In genomic region chr19:25574981-25575814, GRCm38 (mm10) we compare ENCODE assay signal across 11 mouse cellular contexts. TPM values are rescaled to one million over a fixed set of nuclear protein-coding genes. Genes with fewer than 3 reads are reported as not detected.
DNase-seq lines count a peak whose midpoint lies in the region; ATAC-seq lines count a peak whose summit lies in the region.
"Had no signal": no experiment of that assay in that cellular context is flagged by ENCODE, and none has a peak within 500 bp of the region (broad histone marks: within the 10 kb centered on the region; RNA-seq: fewer than 3 reads in every experiment).

No protein-coding gene starts in this region.

- intact Hi-C loops in heart, postnatal 25 days (cut with DNase I) = no loop called here
- intact Hi-C loops in left cerebral cortex, postnatal 10 days (cut with DNase I) = no loop called here

- no peaks in the 10 kb centered on the region for H3K36me3 ChIP-seq in heart, embryonic 16.5 days (ENCODE audit: control insufficient read depth, insufficient read depth)
- no peaks in the 10 kb centered on the region for H3K36me3 ChIP-seq in hindbrain, embryonic 13.5 days
- no peaks in the 10 kb centered on the region for H3K36me3 ChIP-seq in midbrain, embryonic 16.5 days (ENCODE audit: control insufficient read depth, insufficient read depth, low read length)
- H3K36me3 ChIP-seq: embryonic facial prominence, embryonic 15.5 days had no signal

- no peak overlapping the region for H3K27ac ChIP-seq in heart, embryonic 16.5 days (ENCODE audit: low read length)
- no peak overlapping the region for H3K27ac ChIP-seq in hindbrain, embryonic 13.5 days
- H3K27ac ChIP-seq in midbrain, embryonic 16.5 days (ENCODE audit: low read length) = no peak overlapping the region
- H3K27ac ChIP-seq: embryonic facial prominence, embryonic 15.5 days; macrophage had no signal

- peaks cover 3% of the 10 kb centered on the region for H3K27me3 ChIP-seq in heart, embryonic 16.5 days (ENCODE audit: control insufficient read depth, insufficient read depth, low read length)
- peaks cover 78% of the 10 kb centered on the region for H3K27me3 ChIP-seq in hindbrain, embryonic 13.5 days
- no peaks in the 10 kb centered on the region; the same call in 1 of the 2 replicates for H3K27me3 ChIP-seq in midbrain, embryonic 16.5 days (ENCODE audit: control insufficient read depth, insufficient read depth, low read depth, low read length)

- peak overlapping the region; percentile 76 for H3K4me2 ChIP-seq in heart, embryonic 16.5 days (ENCODE audit: low read depth, low read length)
- H3K4me2 ChIP-seq in hindbrain, embryonic 13.5 days = peak overlapping the region; percentile 33
- peak overlapping the region; percentile 32 for H3K4me2 ChIP-seq in midbrain, embryonic 16.5 days (ENCODE audit: low read length)
- H3K4me2 ChIP-seq: embryonic facial prominence, embryonic 15.5 days had no signal

- 3% methylated on average over 17 of the region's 17 CpGs for WGBS in heart, embryonic 16.5 days
- 10% methylated on average over 17 of the region's 17 CpGs for WGBS in hindbrain, embryonic 13.5 days
- WGBS in midbrain, embryonic 16.5 days = 19% methylated on average over 17 of the region's 17 CpGs

- no peak for DNase-seq in heart, postnatal 25 days (ENCODE audit: low spot score)
- DNase-seq in embryo, embryonic 10.5 days (ENCODE audit: low spot score) = peak; percentile 50
- no peak for DNase-seq in left cerebral cortex, postnatal 10 days (ENCODE audit: extremely low spot score in 1 of 2, low spot score in 2 of 2)
- DNase-seq in layer of hippocampus, postnatal 36 days = no peak
- DNase-seq in spleen, postnatal 14 days (ENCODE audit: low spot score in 2 of 2) = no peak

- H3K9me3 ChIP-seq in heart, embryonic 16.5 days (replicated peaks; ENCODE audit: control insufficient read depth, low read length) = no peaks in the 10 kb centered on the region; the same call in 1 of the 2 replicates
- no peaks in the 10 kb centered on the region for H3K9me3 ChIP-seq in hindbrain, embryonic 13.5 days
- no peaks in the 10 kb centered on the region for H3K9me3 ChIP-seq in midbrain, embryonic 16.5 days (replicated peaks; ENCODE audit: control insufficient read depth, low read length, poor library complexity, severe bottlenecking)
- H3K9me3 ChIP-seq: embryonic facial prominence, embryonic 15.5 days had no signal

- H3K9ac ChIP-seq in heart, embryonic 16.5 days (ENCODE audit: low read length) = peak overlapping the region; percentile 25; the same call in 1 of the 2 replicates
- no peak overlapping the region for H3K9ac ChIP-seq in hindbrain, embryonic 13.5 days
- no peak overlapping the region for H3K9ac ChIP-seq in midbrain, embryonic 16.5 days (ENCODE audit: low read depth, low read length)
- H3K9ac ChIP-seq: embryonic facial prominence, embryonic 15.5 days had no signal

- peak; percentile 65; the same call in 1 of the 2 replicates for ATAC-seq in heart, embryonic 16.5 days (replicated peaks; ENCODE audit: extremely low read depth, insufficient read depth, low FRiP score)
- peak; percentile 46; the same call in 1 of the 2 replicates for ATAC-seq in hindbrain, embryonic 13.5 days (ENCODE audit: low FRiP score)
- ATAC-seq in midbrain, embryonic 16.5 days = no peak

- peak overlapping the region; percentile 48 for H3K4me3 ChIP-seq in heart, embryonic 16.5 days (ENCODE audit: low read length)
- H3K4me3 ChIP-seq in hindbrain, embryonic 13.5 days = no peak overlapping the region
- H3K4me3 ChIP-seq in midbrain, embryonic 16.5 days (ENCODE audit: low read depth, low read length) = no peak overlapping the region
- H3K4me3 ChIP-seq: embryonic facial prominence, embryonic 15.5 days had no signal

- peaks cover 12% of the 10 kb centered on the region for H3K4me1 ChIP-seq in heart, embryonic 16.5 days (ENCODE audit: control insufficient read depth, insufficient read depth, low read length)
- peaks cover 11% of the 10 kb centered on the region for H3K4me1 ChIP-seq in hindbrain, embryonic 13.5 days (replicated peaks)
- no peaks in the 10 kb centered on the region; the same call in 1 of the 2 replicates for H3K4me1 ChIP-seq in midbrain, embryonic 16.5 days (ENCODE audit: control insufficient read depth, insufficient read depth, low read length)
- H3K4me1 ChIP-seq: embryonic facial prominence, embryonic 15.5 days had no signal

RNA-seq across cellular contexts. Expression of gene Dmrt3, which starts 34.9 kb away (rescaled TPM):
- polyA plus RNA-seq in heart, embryonic 16.5 days (2015; fragmentation: Nextera tagmentation; extraction: Ambion mirVana) = 0.14 and 0.28 TPM in 2 replicates
- total RNA-seq in heart, postnatal 25 days (2021) = not detected
- polyA plus RNA-seq in hindbrain, embryonic 13.5 days (2015; fragmentation: Nextera tagmentation; extraction: Ambion mirVana) = 0.32 and 0.54 TPM in 2 replicates
- not detected in 2 replicates for polyA plus RNA-seq in midbrain, embryonic 16.5 days (2015; fragmentation: Nextera tagmentation; extraction: Ambion mirVana)
- under 1 TPM in 1 of 2 experiments, not detected in 1; 0.19 TPM for total RNA-seq in left cerebral cortex, postnatal 10 days (2021)
- under 1 TPM; 0.65 to 0.86 TPM for total RNA-seq in layer of hippocampus, postnatal 36 days (2021)
- total RNA-seq: gastrocnemius, postnatal 4 days had no signal
- polyA plus RNA-seq: macrophage had no signal
